Mouse (Mus musculus) CH12.LX (cell line): ENCODE measurements around the gene Mpped1. TPM values are rescaled to one million over a fixed set of nuclear protein-coding genes. Genes with fewer than 3 reads are reported as not detected.
A peak's percentile ranks its signal among the peaks of the same experiment; 100 is the strongest.

Experiments
- DNase-seq: peaks from one replicate; pipeline ENCODE4 v3.0.0-alpha.2; 2013; ENCODE audit errors: extremely low read depth
- H3K27ac ChIP-seq: 2 replicates; pipeline ENCODE4 v1.5.1; 2012; ENCODE audit warnings: low read depth, mild to moderate bottlenecking, control low read depth, moderate library complexity; ENCODE audit not compliant: insufficient read depth
- H3K27me3 ChIP-seq: replicated peaks from 2 replicates; pipeline ENCODE3; 2012; ENCODE audit warnings: inconsistent platforms
- H3K36me3 ChIP-seq, 2 experiments: replicated peaks in 1 of 2; 2 replicates each; pipeline versions ENCODE3 to v1.6.1; 2012; ENCODE audit warnings: inconsistent platforms in 1 of 2, low read length in 1 of 2, mild to moderate bottlenecking in 1 of 2, mixed read lengths in 1 of 2, moderate library complexity in 1 of 2; ENCODE audit not compliant: control insufficient read depth in 1 of 2, insufficient read depth in 1 of 2
- H3K4me1 ChIP-seq, 2 experiments: 2 replicates each; pipeline ENCODE4 v1.6.1; 2012; ENCODE audit warnings: inconsistent platforms in 1 of 2, moderate library complexity in 1 of 2; ENCODE audit not compliant: insufficient read depth in 2 of 2, control insufficient read depth in 1 of 2
- H3K4me2 ChIP-seq: 2 replicates; pipeline ENCODE4 v1.6.1; 2012; ENCODE audit warnings: low read depth, mild to moderate bottlenecking, control low read depth; ENCODE audit not compliant: poor library complexity, insufficient read depth, severe bottlenecking
- H3K4me3 ChIP-seq, 3 experiments: fragments of 150-350 bp in 1 of 3; sonication (generic) in 1 of 3; replicated peaks in 1 of 3; 2 replicates each; pipeline versions ENCODE3 to v1.5.1; 2011 to 2012; ENCODE audit warnings: low read depth in 2 of 3, low read length in 2 of 3, mild to moderate bottlenecking in 2 of 3, moderate library complexity in 2 of 3, control low read depth in 1 of 3, improper control_type of control experiment in 1 of 3, inconsistent platforms in 1 of 3, mixed read lengths in 1 of 3; ENCODE audit not compliant: poor library complexity in 1 of 3
- H3K79me2 ChIP-seq: replicated peaks from 2 replicates; pipeline ENCODE4 v1.6.1; 2012; ENCODE audit warnings: mild to moderate bottlenecking, moderate library complexity; ENCODE audit not compliant: control insufficient read depth, poor library complexity, insufficient read depth, severe bottlenecking; ENCODE audit errors: extremely low read depth
- H3K9ac ChIP-seq: 2 replicates; pipeline ENCODE4 v1.6.1; 2012; ENCODE audit warnings: low read depth, mild to moderate bottlenecking, control low read depth, moderate library complexity; ENCODE audit not compliant: insufficient read depth
- H3K9me3 ChIP-seq: replicated peaks from 2 replicates; pipeline ENCODE3; 2012; ENCODE audit warnings: low read length, inconsistent platforms, mixed read lengths
- BHLHE40 ChIP-seq: IDR thresholded peaks from 2 replicates; pipeline ENCODE4 v1.6.1; 2011; ENCODE audit warnings: mild to moderate bottlenecking, low read depth, low read length, improper control_type of control experiment
- CTCF ChIP-seq, 2 experiments: IDR thresholded peaks in 1 of 2; conservative IDR thresholded peaks in 1 of 2; 2 replicates each; pipeline ENCODE4 v1.5.1; 2011 to 2012; ENCODE audit warnings: low read depth in 2 of 2, low read length in 2 of 2, improper control_type of control experiment in 1 of 2, inconsistent platforms in 1 of 2, mild to moderate bottlenecking in 1 of 2, moderate library complexity in 1 of 2
- E2F4 ChIP-seq: IDR thresholded peaks from 2 replicates; pipeline ENCODE4 v1.6.1; 2011; ENCODE audit warnings: low read depth, low read length, improper control_type of control experiment; ENCODE audit not compliant: insufficient replicate concordance
- ELF1 ChIP-seq: IDR thresholded peaks from 2 replicates; pipeline ENCODE4 v1.6.1; 2014; ENCODE audit warnings: low read depth, mild to moderate bottlenecking, inconsistent platforms, low read length, improper control_type of control experiment
- GABPA ChIP-seq: IDR thresholded peaks from 2 replicates; pipeline ENCODE4 v1.6.1; 2012; ENCODE audit warnings: low read depth, low read length, improper control_type of control experiment, inconsistent platforms; ENCODE audit not compliant: insufficient replicate concordance
- KAT2A ChIP-seq: IDR thresholded peaks from 2 replicates; pipeline ENCODE4 v1.6.1; 2012; ENCODE audit warnings: low read length, improper control_type of control experiment, inconsistent platforms; ENCODE audit not compliant: insufficient replicate concordance
- MAFK ChIP-seq: IDR thresholded peaks from 2 replicates; pipeline ENCODE4 v1.6.1; 2011; ENCODE audit warnings: low read length, improper control_type of control experiment; ENCODE audit not compliant: insufficient replicate concordance
- MAX ChIP-seq: IDR thresholded peaks from 2 replicates; pipeline ENCODE4 v1.6.1; 2011; ENCODE audit warnings: low read length, improper control_type of control experiment
- MAZ ChIP-seq: IDR thresholded peaks from 2 replicates; pipeline ENCODE4 v1.6.1; 2012; ENCODE audit warnings: low read depth, mild to moderate bottlenecking, inconsistent platforms, low read length, improper control_type of control experiment, moderate library complexity
- POLR2A ChIP-seq: IDR thresholded peaks from 2 replicates; pipeline ENCODE4 v1.6.1; 2011; ENCODE audit warnings: low read depth, mild to moderate bottlenecking, improper control_type of control experiment, low read length
- POLR2AphosphoS2 ChIP-seq: IDR thresholded peaks from 2 replicates; pipeline ENCODE4 v1.6.1; 2011; ENCODE audit warnings: low read depth, low read length, improper control_type of control experiment
- RAD21 ChIP-seq: IDR thresholded peaks from 2 replicates; pipeline ENCODE4 v1.6.1; 2011; ENCODE audit warnings: low read depth, mild to moderate bottlenecking, low read length, improper control_type of control experiment, moderate library complexity
- SMC3 ChIP-seq: IDR thresholded peaks from 2 replicates; pipeline ENCODE4 v1.6.1; 2011; ENCODE audit warnings: low read depth, low read length, improper control_type of control experiment
- USF1 ChIP-seq: IDR thresholded peaks from 2 replicates; pipeline ENCODE4 v1.6.1; 2014; ENCODE audit warnings: low read depth, mild to moderate bottlenecking, inconsistent platforms, low read length, improper control_type of control experiment
- ZKSCAN1 ChIP-seq: IDR thresholded peaks from 2 replicates; pipeline ENCODE4 v1.6.1; 2012; ENCODE audit warnings: low read depth, inconsistent platforms, low read length, improper control_type of control experiment, borderline replicate concordance
- ZNF384 ChIP-seq: IDR thresholded peaks from 2 replicates; pipeline ENCODE4 v1.6.1; 2012; ENCODE audit warnings: low read depth, low read length, improper control_type of control experiment, inconsistent platforms
- dilution Hi-C: fragments of 300-500 bp; cut with MboI; formaldehyde crosslinking; loops from 2 replicates; pipeline ENCODE4 v1.14.3; 2020; ENCODE audit warnings: low sequenced_read_pairs; ENCODE audit not compliant: extremely low pct_unique_long_range_greater_than_20kb, extremely low pct_ligation_motif_present
- in situ Hi-C: fragments of 300-500 bp; cut with MboI; formaldehyde crosslinking; loops from 3 replicates; pipeline ENCODE4 v1.14.3; 2019; ENCODE audit warnings: low sequenced_read_pairs, low pct_ligation_motif_present, low pct_unique_long_range_greater_than_20kb, mixed read lengths
- polyA plus RNA-seq: library from polyadenylated mRNA; unstranded; fragments of >175 nt; gene quantifications from 2 replicates; pipeline ENCODE4 v1.2.1, GENCODE M21; 2012; ENCODE audit warnings: low read depth; ENCODE audit not compliant: insufficient read length
- total RNA-seq, 2 experiments: library from RNA; depleted of rRNA; stranded (reverse); fragments of 300-350 nt in 1 of 2; fragments of >200 nt in 1 of 2; gene quantifications; 2 replicates each; pipeline ENCODE4 v1.2.3; 2012 to 2014

The Mpped1 gene
- total and polyA plus RNA-seq, 3 experiments, result 0.07 to 0.42 TPM; not detected in 1

DNA sequence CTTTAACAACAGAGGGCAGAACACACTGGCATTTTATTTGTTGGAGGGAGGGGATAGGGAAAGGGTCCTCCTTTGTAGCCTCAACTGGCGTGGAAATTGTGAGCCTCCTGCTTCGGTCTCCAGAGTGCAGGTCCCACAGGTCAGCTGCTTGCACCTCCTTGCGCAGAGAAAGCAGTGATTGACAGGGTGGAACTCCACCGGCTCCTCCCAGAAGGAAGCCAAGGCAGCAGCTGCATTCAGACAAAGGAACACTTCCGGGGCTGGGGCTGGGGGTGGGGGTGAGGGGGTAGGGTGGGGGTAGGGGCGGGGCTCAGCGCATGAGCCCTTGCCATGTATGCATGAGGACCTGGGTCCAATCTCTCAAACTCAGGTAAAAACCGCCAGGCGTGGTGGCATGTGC, 29.8 kb upstream of the Mpped1 start:
- H3K9ac ChIP-seq, result no peak overlapping the region
- no peaks in the 10 kb centered on the region for H3K4me1 ChIP-seq

DNA sequence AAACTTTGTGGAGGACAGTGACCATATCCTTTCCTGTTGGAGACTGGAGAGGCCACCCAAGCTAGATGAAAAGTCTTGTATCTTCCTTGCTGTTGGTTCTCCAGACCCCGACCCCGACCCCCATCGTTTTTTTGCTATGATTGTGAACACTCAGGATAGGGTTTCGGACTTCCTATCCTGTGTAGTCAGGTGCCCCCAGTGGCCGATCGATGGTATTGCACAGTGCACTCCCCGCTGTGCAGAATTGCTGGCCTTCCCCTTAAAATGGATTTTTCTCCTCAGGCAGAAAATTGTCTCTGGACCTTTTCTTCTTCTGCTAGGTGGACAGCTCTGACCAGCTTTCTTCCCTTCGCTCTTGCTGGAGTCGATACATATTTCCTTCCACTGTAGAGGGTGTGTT, 22.5 kb upstream of the Mpped1 start:
- Histone ChIP-seq H3K9me3 (peaks cover 7% of the 10 kb centered on the region), H3K27me3 (peaks cover 59% of the 10 kb centered on the region), H3K4me3 (no peak overlapping the region), H3K27ac (no peak overlapping the region), H3K36me3 (no peaks in the 10 kb centered on the region), H3K4me2 (no peak overlapping the region), H3K79me2 (no peaks in the 10 kb centered on the region), H3K4me1 (no peaks in the 10 kb centered on the region), H3K9ac (no peak overlapping the region)
- DNase-seq, result peak; percentile 16
- in situ Hi-C loops (no loop called here), dilution Hi-C loops (no loop called here)
- TF ChIP-seq GABPA (no peak), POLR2A (no peak), RAD21 (peak; percentile 32), CTCF (conservative IDR thresholded peaks at IDR 0.05 in 1 of 2, IDR thresholded peaks at IDR 0.05 in 1 of 2; ENCODE audit: low read depth in 2 of 2, low read length in 2 of 2) (peak; percentile 67 to 86)
- TF ChIP-seq, all 38 proteins: peak for 2

More for the DNA sequence above, 29.8 kb upstream of the Mpped1 start:
- dilution Hi-C loops (no loop called here), in situ Hi-C loops (no loop called here)
- Histone ChIP-seq H3K27me3 (peaks cover 60% of the 10 kb centered on the region), H3K27ac (no peak overlapping the region), H3K9me3 (peaks cover 2% of the 10 kb centered on the region), H3K4me3 (no peak overlapping the region), H3K79me2 (no peaks in the 10 kb centered on the region), H3K36me3 (no peaks in the 10 kb centered on the region)
- no peak for DNase-seq
- TF ChIP-seq CTCF (conservative IDR thresholded peaks at IDR 0.05 in 1 of 2, IDR thresholded peaks at IDR 0.05 in 1 of 2; ENCODE audit: low read depth in 2 of 2, low read length in 2 of 2) (no peak), RAD21 (no peak), KAT2A (no peak), ZKSCAN1 (no peak), E2F4 (no peak), MAZ (no peak)
- TF ChIP-seq, all 38 proteins: peak for 0
- H3K4me2 ChIP-seq, result no peak overlapping the region

DNA sequence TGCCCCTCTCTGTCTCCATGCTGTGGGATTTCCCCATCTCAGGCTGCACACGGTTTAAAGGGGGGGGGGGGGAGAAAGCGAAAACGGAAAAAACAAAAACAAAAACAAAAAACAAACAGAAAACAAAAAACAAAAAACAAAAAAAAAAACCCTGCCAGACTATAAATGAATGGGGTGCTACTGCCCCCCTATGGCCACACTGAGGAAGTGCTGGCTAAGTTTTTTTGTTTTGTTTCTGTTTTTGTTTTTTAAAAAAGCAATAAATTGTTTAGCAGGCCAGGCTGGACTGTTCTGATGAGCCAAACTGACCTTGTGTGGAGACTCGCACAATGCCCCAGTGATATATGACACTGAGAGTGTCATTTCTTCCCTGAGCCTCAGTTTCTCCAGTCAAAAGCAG, 20.3 kb upstream of the Mpped1 start:
- dilution Hi-C loops, result no loop called here
- TF ChIP-seq MAFK (peak; percentile 39; the same call in 1 of the 2 replicates), RAD21 (peak; percentile 63), SMC3 (peak; percentile 34; the same call in 1 of the 2 replicates), ELF1 (no peak), USF1 (no peak), MAX (no peak), POLR2AphosphoS2 (no peak), CTCF (conservative IDR thresholded peaks at IDR 0.05 in 1 of 2, IDR thresholded peaks at IDR 0.05 in 1 of 2; ENCODE audit: low read depth in 2 of 2, low read length in 2 of 2) (peak; percentile 23 to 68; a peak in 2 of 4 replicates), BHLHE40 (no peak), ZNF384 (peak; percentile 89), E2F4 (no peak)
- TF ChIP-seq, all 38 proteins: peak for 5
- Histone ChIP-seq H3K9ac (no peak overlapping the region), H3K27me3 (peaks cover 65% of the 10 kb centered on the region), H3K36me3 (no peaks in the 10 kb centered on the region), H3K79me2 (no peaks in the 10 kb centered on the region), H3K27ac (no peak overlapping the region), H3K4me1 (no peaks in the 10 kb centered on the region), H3K4me2 (no peak overlapping the region), H3K4me3 (no peak overlapping the region), H3K9me3 (peaks cover 7% of the 10 kb centered on the region)
- in situ Hi-C loops, result no loop called here
- no peak for DNase-seq
